Mouse (Mus musculus) cerebellum, adult 8-10 months (tissue): ENCODE data around the gene Frmd4b.

Source experiments
- DNase-seq: peaks from one replicate; pipeline ENCODE4 v3.0.0; 2022

Frmd4b gene

GRCm38 (mm10) chr6:97578210-97578609 lies 39.1 kb downstream of the Frmd4b start:
- DNase-seq, result no peak

GRCm38 (mm10) chr6:97577349-97577748 lies 40.0 kb downstream of the Frmd4b start:
- no peak for DNase-seq

GRCm38 (mm10) chr6:97576565-97577346 lies 40.6 kb downstream of the Frmd4b start:
- DNase-seq, result no peak

- no peak for DNase-seq
These were observed 41.2 kb downstream of the Frmd4b start for GRCm38 (mm10) chr6:97576096-97576495.

DNA sequence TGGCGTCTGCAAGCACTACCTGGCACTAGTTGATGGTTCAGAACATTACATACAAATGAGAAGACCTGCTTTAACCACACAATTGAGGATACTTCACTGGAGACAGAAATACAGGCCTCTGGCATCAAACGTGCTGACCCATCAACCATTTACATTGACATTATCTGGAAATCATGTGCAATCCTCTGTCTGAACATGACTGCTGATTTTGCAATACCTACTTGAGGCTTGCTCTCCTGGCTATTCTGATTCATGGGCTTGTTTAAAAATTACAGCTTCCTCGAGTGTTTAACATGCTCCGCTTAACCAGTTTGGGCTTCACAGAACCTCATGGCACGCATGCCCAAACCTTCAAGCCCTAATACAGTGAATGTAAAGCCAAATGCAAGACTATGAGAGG lies 42.4 kb downstream of the Frmd4b start:
- DNase-seq, result no peak

DNA sequence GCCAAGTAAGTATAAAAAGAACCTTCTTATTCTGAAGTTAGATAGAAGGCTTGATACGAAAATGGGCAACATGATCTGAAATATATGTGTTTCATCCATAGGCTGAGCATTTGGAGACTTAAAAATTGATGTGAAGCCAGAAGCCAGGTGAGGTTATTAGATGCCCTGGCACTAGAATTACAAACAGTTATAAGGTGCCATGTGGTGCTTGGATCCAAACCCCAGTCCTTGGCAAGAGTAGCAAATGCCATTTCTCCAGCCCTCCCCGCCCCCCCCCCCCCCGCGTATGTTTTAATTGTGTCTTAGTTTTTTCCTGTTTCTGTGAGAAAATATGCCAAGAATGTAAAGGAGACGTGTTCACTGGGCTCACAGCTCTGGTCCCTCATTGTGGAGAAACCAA lies 45.1 kb downstream of the Frmd4b start:
- no peak for DNase-seq

GRCm38 (mm10) chr6:97568538-97568937 lies 48.8 kb downstream of the Frmd4b start:
- DNase-seq, result no peak

- DNase-seq, result no peak
These were observed 50.6 kb downstream of the Frmd4b start for GRCm38 (mm10) chr6:97566746-97567145.

- peak; percentile 48 for DNase-seq
These were observed 60.2 kb downstream of the Frmd4b start for GRCm38 (mm10) chr6:97557147-97557546.

DNA sequence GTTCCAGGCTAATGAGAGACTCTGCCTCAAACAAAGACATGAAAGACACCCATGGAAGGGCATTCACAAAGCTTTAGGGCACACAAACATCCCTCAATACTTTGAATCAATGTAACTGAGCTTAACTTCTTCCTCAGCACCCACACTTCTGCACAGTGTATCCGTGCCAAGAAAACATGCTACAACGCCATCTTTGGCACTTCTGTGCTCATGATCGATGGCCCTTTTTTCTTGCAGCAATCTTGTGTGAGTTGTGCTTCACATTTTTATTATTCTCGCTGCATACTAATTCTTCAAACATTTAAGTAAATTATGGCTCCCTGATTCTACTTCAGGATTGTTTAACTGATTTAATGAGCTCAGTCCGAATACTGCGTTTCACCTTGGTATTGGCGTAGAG lies 61.7 kb downstream of the Frmd4b start:
- no peak for DNase-seq

DNA sequence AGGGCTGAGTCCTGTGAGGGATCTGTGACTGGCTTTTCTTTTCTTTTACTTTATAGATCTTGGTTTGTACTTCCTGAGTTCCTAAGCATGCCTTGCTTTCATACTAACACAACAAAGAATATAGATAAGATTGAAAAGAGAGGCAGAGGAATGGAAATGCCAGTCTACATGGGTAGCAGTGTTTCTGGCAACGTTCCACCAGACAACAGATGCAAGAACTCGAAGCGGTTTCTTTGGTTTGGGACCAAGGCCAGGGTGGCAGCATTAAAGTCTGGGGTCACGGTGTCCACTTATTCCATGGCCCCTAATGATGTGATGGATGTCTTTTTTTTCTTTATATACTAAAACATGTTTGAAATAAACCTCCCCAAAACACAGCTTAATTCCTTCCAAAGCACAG lies 63.9 kb downstream of the Frmd4b start:
- no peak for DNase-seq

DNA sequence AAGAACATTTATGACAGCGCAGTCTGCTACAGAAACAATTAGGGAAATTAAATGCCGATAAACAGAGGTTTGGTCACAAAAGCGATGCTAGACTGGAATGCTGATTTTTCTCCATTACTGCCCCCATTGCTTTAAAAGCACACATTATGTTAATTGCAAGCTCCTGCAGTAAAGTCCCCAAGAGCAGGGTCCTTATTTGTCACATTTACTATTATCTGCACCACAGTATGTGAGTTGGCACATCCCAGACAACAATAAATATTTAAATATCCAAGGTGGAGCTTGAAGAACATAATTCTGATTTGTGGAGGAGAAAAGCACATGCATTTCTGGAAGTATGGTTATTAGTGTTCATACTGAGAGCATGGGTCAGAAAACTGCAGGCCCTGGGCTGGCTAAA lies 64.8 kb downstream of the Frmd4b start:
- DNase-seq, result no peak

DNA sequence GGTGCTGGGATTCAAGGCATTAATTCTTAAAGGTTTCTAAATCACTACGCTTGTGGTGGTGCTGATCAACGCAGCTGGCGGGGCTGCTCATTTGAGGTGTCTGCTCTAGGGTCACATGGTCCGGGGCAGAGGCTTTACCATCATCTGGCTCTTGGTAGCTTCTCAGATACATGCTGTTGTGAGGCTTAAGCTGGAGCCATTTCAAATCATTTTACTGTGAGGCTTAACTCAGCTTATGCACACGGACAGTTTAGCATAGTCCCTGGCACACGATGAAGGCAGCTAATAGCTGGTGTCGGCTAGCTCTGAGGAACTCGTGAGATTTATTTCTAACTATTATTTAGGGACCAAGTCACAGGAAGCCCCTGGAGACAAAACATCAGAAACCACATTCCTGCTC lies 65.5 kb downstream of the Frmd4b start:
- no peak for DNase-seq

DNA sequence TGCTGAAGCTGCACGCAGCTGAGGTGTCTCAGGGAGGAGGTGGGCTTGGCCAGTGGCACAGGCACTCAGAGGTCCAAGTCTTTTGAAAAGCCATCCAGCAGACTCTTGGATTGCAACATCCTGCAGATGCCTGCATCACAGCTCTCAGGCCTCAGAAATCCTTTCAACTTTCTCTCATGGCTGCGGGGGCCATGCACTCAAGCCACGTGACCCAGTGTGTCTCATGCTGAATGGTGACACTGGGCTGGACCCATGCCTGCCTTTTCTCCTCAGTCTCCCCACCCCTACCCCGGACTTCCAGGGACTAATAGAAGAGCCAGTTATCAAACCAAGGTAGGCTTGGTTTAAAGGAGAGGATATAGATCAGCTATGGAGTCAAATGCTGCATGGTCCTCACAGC lies 66.2 kb downstream of the Frmd4b start:
- DNase-seq, result no peak

DNA sequence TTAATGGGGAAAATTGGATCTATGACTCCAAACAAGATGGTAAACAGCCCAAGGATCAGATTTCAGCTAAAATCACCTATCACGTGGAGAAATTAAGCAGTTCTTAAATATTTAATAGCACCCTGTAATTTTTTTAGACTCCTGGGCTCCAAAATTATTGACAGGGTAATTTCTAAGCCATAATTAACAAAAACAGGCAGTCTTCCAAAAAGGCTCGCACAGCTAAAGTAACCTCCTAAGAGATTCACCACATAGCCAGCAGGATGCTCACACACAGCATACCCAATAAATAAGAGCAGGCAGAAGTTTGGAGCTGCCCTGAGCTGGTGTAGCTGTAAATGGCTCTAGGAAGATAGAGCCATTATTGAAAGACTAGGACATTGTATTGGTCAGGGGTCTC lies 76.9 kb downstream of the Frmd4b start:
- no peak for DNase-seq

DNA sequence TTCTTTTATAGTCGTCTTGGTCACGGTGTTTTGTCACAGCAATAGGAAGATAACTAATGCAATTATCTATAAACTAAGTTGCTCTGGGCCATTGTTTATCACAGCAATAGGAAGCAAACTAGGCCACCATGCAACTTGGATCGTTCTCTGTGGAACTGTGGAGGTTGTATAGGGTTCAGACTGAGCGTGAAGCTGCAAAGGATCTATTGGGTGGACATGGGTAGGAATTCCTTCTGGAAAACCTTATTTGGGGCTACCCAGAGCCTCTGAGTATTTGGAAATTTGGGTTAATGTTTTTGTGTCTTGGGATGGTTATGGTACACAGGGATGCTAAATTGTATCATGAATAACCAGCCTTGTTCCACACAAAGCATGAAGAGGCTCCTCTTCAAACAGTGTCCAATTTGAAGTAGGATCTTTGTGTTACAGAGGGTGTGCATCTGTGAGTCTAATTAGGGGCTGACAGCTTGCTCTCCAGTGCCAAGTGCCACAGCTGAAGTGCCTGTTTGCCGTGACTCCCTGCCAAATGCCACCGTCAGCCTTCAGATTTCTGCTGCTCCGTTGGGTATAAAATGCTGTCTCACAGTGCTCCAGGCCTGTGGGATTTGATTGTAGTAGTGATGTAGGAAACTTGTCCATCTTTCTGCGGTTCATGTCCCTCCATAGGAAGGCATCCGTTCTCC lies 81.4 kb downstream of the Frmd4b start:
- peak; percentile 41 for DNase-seq

GRCm38 (mm10) chr6:97531043-97531442 lies 86.3 kb downstream of the Frmd4b start:
- DNase-seq, result no peak

DNA sequence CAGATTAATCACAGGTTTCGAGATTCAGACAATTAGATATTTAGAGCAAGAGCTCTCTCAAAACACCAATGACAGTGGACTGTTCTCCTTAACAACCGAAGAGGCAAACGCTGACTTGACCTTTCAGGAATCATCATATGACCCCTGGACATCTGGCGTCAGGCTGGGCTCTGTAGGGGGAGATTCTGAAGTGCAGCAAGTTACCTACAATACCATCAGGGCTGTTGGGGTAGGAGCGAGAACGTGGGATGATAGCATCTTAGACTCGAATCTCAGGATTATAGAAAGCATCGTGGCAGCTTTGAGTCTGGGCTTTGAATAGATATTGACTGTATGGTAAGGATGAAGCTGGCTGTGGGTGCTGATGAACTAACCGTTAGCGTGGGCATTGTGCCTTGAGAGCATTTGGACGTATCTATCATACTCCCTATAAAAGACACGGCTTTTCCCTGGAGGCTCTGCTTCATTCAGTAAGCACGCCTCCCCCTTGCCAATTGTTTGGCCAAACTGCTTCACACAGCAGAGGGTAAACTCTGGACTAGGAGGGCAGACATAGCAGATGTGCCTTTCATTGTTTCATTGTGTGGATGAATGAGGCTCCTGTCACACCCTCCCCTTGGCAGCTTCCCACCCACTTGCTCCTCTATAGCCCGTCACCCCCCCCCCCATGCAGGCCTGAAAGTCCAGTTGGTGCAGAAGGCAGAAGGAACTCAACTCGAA lies 88.2 kb downstream of the Frmd4b start:
- no peak for DNase-seq

- DNase-seq, result peak; percentile 31
These were observed 91.2 kb downstream of the Frmd4b start for GRCm38 (mm10) chr6:97526092-97526491.

DNA sequence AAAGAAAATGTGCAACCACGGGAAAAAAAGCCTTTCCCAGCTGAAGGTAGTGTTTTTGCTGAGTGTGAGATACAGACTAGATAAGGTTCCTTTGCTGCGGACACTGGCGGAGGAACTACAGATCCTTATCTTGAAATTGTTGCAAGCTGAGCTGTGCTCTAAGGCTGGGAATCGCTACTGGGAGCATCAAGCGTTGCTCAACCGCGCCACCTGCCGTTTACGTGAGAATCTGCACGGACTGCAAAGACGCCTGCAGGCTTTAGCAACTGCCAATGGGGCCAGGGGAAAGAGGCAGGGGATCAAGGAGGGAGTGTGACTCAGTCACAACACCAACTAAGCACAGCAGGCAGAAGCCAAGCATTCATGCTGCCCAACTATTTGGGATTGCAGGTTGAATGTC lies 94.2 kb downstream of the Frmd4b start:
- peak; percentile 68 for DNase-seq

DNA sequence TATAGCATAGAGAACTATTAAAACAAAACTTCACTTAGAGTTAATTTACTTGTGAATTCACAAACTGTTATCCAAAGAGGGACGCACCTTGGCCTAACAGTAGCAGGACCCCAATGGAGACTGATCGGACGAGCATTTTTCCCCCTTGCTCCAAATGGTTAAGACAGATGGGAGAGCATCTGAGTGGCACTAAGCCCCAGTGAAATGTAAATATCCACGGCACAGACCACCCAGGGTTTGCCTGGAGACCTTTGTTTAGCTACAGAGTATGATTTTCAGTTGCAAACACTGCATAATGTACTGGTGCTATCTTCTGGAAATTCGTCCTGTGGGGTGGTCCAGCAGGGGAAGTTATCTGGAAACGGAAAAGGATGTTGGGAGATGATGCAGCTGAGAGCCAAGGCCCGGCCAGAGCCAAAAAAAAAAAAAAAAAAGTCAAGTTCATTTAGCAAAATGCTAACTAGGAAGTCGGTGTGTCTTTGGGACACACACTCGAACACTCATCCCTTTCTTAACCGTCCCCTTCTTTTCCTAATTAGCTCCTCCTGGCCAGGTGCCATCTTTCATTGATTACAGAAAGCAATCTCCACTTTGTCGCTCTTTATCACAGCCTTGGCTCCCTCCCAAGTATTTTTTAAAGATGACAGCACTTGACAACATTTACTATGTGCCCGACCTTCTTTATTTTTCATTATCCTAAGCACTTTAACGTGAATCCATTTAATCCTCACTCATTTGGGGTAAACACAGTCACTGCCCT lies 95.9 kb downstream of the Frmd4b start:
- no peak for DNase-seq

- DNase-seq, result no peak
These were observed 96.8 kb downstream of the Frmd4b start for GRCm38 (mm10) chr6:97520566-97520965.

GRCm38 (mm10) chr6:97519553-97519952 lies 97.8 kb downstream of the Frmd4b start:
- DNase-seq, result no peak
